Mouse (Mus musculus): ENCODE results near the gene Notch4. TPM values are rescaled to one million over a fixed set of nuclear protein-coding genes. Genes with fewer than 3 reads are reported as not detected.
A peak's percentile ranks its signal among the peaks of the same experiment; 100 is the strongest.

Notch4 gene
- polyA plus RNA-seq, 1 experiment from 2014 or later, result 8.4 TPM

- peaks cover 9% of the 10 kb centered on the region; the same call in 1 of the 2 replicates for H3K27me3 ChIP-seq (ENCODE audit: insufficient read depth, poor library complexity, severe bottlenecking)
- no peak for DNase-seq (ENCODE audit: low spot score)
- H3K27ac ChIP-seq, result no peak overlapping the region
- H3K9me3 ChIP-seq, result 0 out of 2 replicates have a peak, but pooled peaks cover 4% of the 10 kb centered on the region
- H3K4me3 ChIP-seq, result no peak overlapping the region
- H3K4me1 ChIP-seq, result peaks cover 10% of the 10 kb centered on the region; the same call in 1 of the 2 replicates
- H3K36me3 ChIP-seq, result peaks cover 15% of the 10 kb centered on the region; the same call in 1 of the 2 replicates
- 73% methylated on average over 5 of the region's 5 CpGs for WGBS
These were observed 12.5 kb downstream of the Notch4 start for GRCm38 (mm10) chr17:34576577-34576976.

GRCm38 (mm10) chr17:34578070-34578469 is 14.0 kb downstream of the Notch4 start:
- Histone ChIP-seq H3K9me3 (no peaks in the 10 kb centered on the region), H3K27ac (no peak overlapping the region), H3K36me3 (0 out of 2 replicates have a peak, but pooled peaks cover 11% of the 10 kb centered on the region), H3K27me3 (ENCODE audit: insufficient read depth, poor library complexity, severe bottlenecking) (peaks cover 14% of the 10 kb centered on the region), H3K4me1 (peaks cover 6% of the 10 kb centered on the region; the same call in 1 of the 2 replicates), H3K4me3 (no peak overlapping the region)
- 88% methylated on average over 3 of the region's 3 CpGs for WGBS
- no peak for DNase-seq (ENCODE audit: low spot score)

GRCm38 (mm10) chr17:34582528-34582927 is 18.5 kb downstream of the Notch4 start:
- Histone ChIP-seq H3K27ac (no peak overlapping the region), H3K4me1 (peaks cover 17% of the 10 kb centered on the region), H3K27me3 (ENCODE audit: insufficient read depth, poor library complexity, severe bottlenecking) (peaks cover 14% of the 10 kb centered on the region), H3K9me3 (no peaks in the 10 kb centered on the region), H3K4me3 (no peak overlapping the region), H3K36me3 (0 out of 2 replicates have a peak, but pooled peaks cover 4% of the 10 kb centered on the region)
- no peak for DNase-seq (ENCODE audit: low spot score)
- 76% methylated on average over 12 of the region's 12 CpGs for WGBS

GRCm38 (mm10) chr17:34583397-34583796 is 19.3 kb downstream of the Notch4 start:
- H3K27me3 ChIP-seq (ENCODE audit: insufficient read depth, poor library complexity, severe bottlenecking), result peaks cover 14% of the 10 kb centered on the region
- DNase-seq (ENCODE audit: low spot score), result no peak
- H3K4me3 ChIP-seq, result no peak overlapping the region
- H3K36me3 ChIP-seq, result 0 out of 2 replicates have a peak, but pooled peaks cover 4% of the 10 kb centered on the region
- no peaks in the 10 kb centered on the region for H3K9me3 ChIP-seq
- H3K4me1 ChIP-seq, result peaks cover 24% of the 10 kb centered on the region
- 51% methylated on average over 7 of the region's 7 CpGs for WGBS
- 0 out of 2 replicates have a peak overlapping the region, but pooled peaks have one; percentile 13 for H3K27ac ChIP-seq

GRCm38 (mm10) chr17:34583819-34584218 is 19.8 kb downstream of the Notch4 start:
- H3K4me3 ChIP-seq, result no peak overlapping the region
- peaks cover 28% of the 10 kb centered on the region for H3K4me1 ChIP-seq

GRCm38 (mm10) chr17:34585121-34585520 is 21.1 kb downstream of the Notch4 start:
- WGBS, result 90% methylated on average over 8 of the region's 8 CpGs
- Histone ChIP-seq H3K4me3 (no peak overlapping the region), H3K27ac (no peak overlapping the region), H3K27me3 (ENCODE audit: insufficient read depth, poor library complexity, severe bottlenecking) (peaks cover 14% of the 10 kb centered on the region), H3K9me3 (no peaks in the 10 kb centered on the region), H3K4me1 (peaks cover 41% of the 10 kb centered on the region), H3K36me3 (no peaks in the 10 kb centered on the region)
- DNase-seq (ENCODE audit: low spot score), result no peak

More at GRCm38 (mm10) chr17:34583819-34584218, 19.8 kb downstream of the Notch4 start:
- Histone ChIP-seq H3K27me3 (ENCODE audit: insufficient read depth, poor library complexity, severe bottlenecking) (peaks cover 14% of the 10 kb centered on the region), H3K36me3 (0 out of 2 replicates have a peak, but pooled peaks cover 3% of the 10 kb centered on the region), H3K9me3 (no peaks in the 10 kb centered on the region), H3K27ac (no peak overlapping the region)
- no peak for DNase-seq (ENCODE audit: low spot score)
- 80% methylated on average over 8 of the region's 8 CpGs for WGBS

GRCm38 (mm10) chr17:34585877-34586771 is 22.1 kb downstream of the Notch4 start:
- 28% methylated on average over 32 of the region's 32 CpGs for WGBS
- H3K27ac ChIP-seq, result peak overlapping the region; percentile 95
- peak overlapping the region; percentile 83 for H3K4me3 ChIP-seq
- peaks cover 51% of the 10 kb centered on the region for H3K4me1 ChIP-seq
- DNase-seq (ENCODE audit: low spot score), result no peak
- H3K9me3 ChIP-seq, result no peaks in the 10 kb centered on the region
- H3K36me3 ChIP-seq, result no peaks in the 10 kb centered on the region
- peaks cover 14% of the 10 kb centered on the region for H3K27me3 ChIP-seq (ENCODE audit: insufficient read depth, poor library complexity, severe bottlenecking)

GRCm38 (mm10) chr17:34586796-34587422 is 22.8 kb downstream of the Notch4 start:
- peak; percentile 96 for DNase-seq (ENCODE audit: low spot score)
- H3K36me3 ChIP-seq, result no peaks in the 10 kb centered on the region
- H3K4me3 ChIP-seq, result peak overlapping the region; percentile 83
- peaks cover 14% of the 10 kb centered on the region for H3K27me3 ChIP-seq (ENCODE audit: insufficient read depth, poor library complexity, severe bottlenecking)
- under 1% methylated on average over 38 of the region's 38 CpGs for WGBS
- no peaks in the 10 kb centered on the region for H3K9me3 ChIP-seq
- H3K27ac ChIP-seq, result peak overlapping the region; percentile 95
- H3K4me1 ChIP-seq, result peaks cover 58% of the 10 kb centered on the region

- no peaks in the 10 kb centered on the region for H3K36me3 ChIP-seq
- peak overlapping the region; percentile 95 for H3K27ac ChIP-seq
- H3K4me3 ChIP-seq, result peak overlapping the region; percentile 83
- DNase-seq (ENCODE audit: low spot score), result peak; percentile 97
- peaks cover 58% of the 10 kb centered on the region for H3K4me1 ChIP-seq
- under 1% methylated on average over 50 of the region's 50 CpGs for WGBS
- H3K9me3 ChIP-seq, result no peaks in the 10 kb centered on the region
- peaks cover 10% of the 10 kb centered on the region for H3K27me3 ChIP-seq (ENCODE audit: insufficient read depth, poor library complexity, severe bottlenecking)
These were observed 23.3 kb downstream of the Notch4 start for GRCm38 (mm10) chr17:34587423-34587811.

GRCm38 (mm10) chr17:34587814-34588213 is 23.7 kb downstream of the Notch4 start:
- 3% methylated on average over 19 of the region's 19 CpGs for WGBS
- DNase-seq (ENCODE audit: low spot score), result no peak
- Histone ChIP-seq H3K9me3 (no peaks in the 10 kb centered on the region), H3K27ac (peak overlapping the region; percentile 95), H3K4me1 (peaks cover 58% of the 10 kb centered on the region), H3K4me3 (peak overlapping the region; percentile 83), H3K27me3 (ENCODE audit: insufficient read depth, poor library complexity, severe bottlenecking) (0 out of 2 replicates have a peak, but pooled peaks cover 9% of the 10 kb centered on the region), H3K36me3 (no peaks in the 10 kb centered on the region)

GRCm38 (mm10) chr17:34588767-34589166 is 24.7 kb downstream of the Notch4 start:
- H3K36me3 ChIP-seq, result no peaks in the 10 kb centered on the region
- peaks cover 68% of the 10 kb centered on the region for H3K4me1 ChIP-seq
- H3K4me3 ChIP-seq, result no peak overlapping the region
- no peaks in the 10 kb centered on the region for H3K9me3 ChIP-seq
- 0 out of 2 replicates have a peak, but pooled peaks cover 2% of the 10 kb centered on the region for H3K27me3 ChIP-seq (ENCODE audit: insufficient read depth, poor library complexity, severe bottlenecking)
- H3K27ac ChIP-seq, result peak overlapping the region; percentile 100
- WGBS, result 65% methylated on average over 3 of the region's 3 CpGs
- DNase-seq (ENCODE audit: low spot score), result no peak

GRCm38 (mm10) chr17:34589206-34589605 is 25.1 kb downstream of the Notch4 start:
- WGBS, result 43% methylated on average over 7 of the region's 7 CpGs
- H3K9me3 ChIP-seq, result no peaks in the 10 kb centered on the region
- H3K36me3 ChIP-seq, result peaks cover 3% of the 10 kb centered on the region
- peak overlapping the region; percentile 40 for H3K4me3 ChIP-seq
- no peak for DNase-seq (ENCODE audit: low spot score)
- peaks cover 72% of the 10 kb centered on the region for H3K4me1 ChIP-seq
- H3K27me3 ChIP-seq (ENCODE audit: insufficient read depth, poor library complexity, severe bottlenecking), result no peaks in the 10 kb centered on the region
- peak overlapping the region; percentile 100 for H3K27ac ChIP-seq
